Mouse (Mus musculus) layer of hippocampus, adult 11-12 months (tissue): ENCODE measurements around the gene Cxcl17.

Experiments used
- DNase-seq: peaks from one replicate; pipeline ENCODE4 v3.0.0; 2022; ENCODE audit warnings: low spot score

Cxcl17 gene

DNA sequence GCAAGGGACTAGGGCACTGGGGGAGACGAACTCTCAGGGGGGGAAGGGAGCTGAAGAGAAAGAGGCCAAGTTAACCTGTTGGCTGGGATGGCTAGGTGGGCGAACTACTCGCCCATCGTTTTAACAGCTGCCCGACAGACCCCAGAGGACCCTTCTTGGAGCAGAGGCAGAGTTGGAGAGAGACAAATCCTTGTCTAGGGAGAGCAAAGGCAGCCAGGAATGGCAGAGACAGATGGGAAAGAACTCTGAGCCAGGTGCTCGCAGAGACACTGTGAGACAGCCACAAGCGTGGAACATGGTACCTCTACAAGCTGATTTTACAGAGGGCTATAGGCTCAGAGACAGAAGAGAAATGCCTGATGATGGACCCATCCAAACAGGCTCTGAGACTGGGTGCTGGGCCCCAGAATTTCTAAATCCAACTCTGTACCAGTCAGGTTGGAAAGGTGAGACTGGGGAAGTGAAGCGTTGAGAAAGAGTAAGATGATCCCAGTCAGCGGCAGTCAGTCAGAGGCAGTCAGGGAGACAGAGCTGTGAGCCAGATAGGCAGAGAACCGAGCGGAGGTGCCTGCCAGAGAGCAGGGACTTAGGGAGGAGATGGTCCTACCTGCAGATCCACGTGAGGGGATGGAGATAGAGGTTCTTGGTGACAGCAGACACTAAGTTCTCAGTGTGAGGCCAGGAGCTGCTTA, 43.5 kb downstream of the Cxcl17 start, which contains the start of gene Cnfn:
TSS of gene Cnfn (minus strand) at position 667 of the 692 bp plus-strand sequence.
- DNase-seq: no peak

DNA sequence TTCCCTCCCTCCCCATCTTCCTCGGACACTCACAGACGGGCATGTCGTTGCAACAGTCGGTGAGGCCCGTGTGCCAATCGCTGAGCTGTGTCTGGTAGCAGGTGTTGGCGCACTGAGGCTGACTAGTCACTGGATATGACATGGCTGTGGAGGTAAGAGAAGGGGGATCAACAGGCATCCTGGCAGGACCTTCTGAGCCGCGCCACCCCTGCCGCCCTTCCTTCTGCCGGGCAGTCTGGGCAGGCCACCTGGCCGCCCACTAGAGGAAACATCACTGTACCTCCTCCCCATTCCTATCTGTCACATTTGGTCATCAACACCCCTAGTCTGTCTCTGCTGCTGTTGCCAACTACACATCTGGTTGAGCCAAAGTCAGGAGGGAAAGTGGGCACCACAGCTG, 44.4 kb downstream of the Cxcl17 start:
- no peak for DNase-seq

DNA sequence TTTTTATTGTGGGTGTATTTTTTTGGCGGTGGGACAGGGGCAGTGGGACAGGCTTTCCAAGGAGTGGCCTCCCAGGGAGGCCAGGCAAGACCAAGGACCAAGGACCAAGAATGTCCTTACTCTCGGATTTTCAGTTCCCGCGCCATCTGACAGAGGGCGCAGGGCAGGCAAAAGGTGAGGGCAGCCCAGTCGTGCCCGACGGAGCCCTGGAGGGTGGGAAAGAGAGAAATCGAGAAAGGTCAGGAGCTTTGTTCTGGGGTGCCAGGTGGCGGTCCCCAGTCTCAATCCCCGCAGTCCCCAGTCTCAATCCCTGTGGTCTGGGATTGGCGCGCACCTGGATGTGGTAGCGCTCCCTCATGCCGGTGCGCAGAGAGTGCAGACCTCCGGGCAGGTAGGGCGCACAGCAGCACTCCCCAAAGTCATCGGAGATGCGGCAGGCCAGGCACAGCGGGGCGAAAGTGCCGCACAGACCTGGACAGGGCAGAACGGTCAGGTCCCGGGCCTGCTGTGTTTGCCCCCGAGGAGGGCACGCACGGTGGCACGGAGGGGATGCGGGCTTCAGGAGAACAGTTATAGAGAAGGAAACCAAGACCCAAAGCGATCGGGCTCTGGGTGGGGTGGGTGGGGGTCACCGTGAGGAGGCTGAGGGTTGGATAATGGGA, 44.9 kb downstream of the Cxcl17 start:
- no peak for DNase-seq

DNA sequence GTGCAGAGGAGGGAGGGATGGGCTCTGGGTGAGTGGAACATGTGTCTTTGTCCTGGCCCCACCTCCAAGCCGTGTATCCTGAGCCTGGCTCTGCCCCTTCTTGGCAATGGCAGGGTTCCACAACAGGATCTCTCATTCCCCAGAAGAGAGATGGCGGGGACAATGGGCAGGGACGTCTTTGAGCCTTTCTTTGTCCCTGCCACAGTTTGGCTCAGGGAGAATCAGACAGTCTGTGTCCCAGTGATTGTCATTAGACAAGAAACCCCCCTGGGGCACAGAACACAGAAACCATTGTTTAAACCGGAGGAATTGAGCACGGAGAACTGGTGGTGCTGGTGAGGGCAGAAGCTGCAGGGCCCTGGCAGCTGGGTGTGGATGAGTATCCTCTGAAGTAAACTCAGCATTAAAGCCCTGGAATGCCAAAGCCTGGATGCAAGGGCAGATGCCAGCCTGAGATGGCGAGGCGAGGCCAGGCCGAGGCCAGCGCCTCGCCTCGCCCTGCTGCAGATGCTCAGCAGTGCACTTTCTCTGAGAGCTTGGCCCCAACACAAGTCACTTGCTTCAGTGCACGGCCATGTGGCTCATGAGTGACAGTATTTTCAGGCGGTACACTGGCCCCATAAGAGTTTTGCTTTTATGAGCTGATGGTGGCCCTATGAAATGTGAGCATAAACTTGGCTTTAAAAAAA, 46.6 kb downstream of the Cxcl17 start:
- no peak for DNase-seq

DNA sequence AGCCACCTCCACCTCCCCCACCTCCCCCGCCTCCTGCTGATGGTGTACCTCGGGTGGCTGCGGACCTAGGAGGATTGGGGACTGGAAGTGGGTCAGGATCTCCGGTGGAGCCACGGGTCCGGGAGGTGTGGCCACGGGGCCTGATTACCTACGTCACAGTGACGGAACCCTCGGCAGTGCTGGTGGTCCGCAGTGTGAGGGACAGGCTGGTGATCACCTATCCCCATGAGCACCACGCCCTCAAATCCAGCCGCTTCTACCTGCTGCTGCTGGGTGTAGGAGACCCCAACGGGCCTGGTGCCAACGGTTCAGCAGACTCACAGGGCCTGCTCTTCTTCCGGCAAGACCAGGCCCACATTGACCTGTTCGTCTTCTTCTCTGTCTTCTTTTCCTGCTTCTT, 49.1 kb downstream of the Cxcl17 start:
- DNase-seq: no peak

DNA sequence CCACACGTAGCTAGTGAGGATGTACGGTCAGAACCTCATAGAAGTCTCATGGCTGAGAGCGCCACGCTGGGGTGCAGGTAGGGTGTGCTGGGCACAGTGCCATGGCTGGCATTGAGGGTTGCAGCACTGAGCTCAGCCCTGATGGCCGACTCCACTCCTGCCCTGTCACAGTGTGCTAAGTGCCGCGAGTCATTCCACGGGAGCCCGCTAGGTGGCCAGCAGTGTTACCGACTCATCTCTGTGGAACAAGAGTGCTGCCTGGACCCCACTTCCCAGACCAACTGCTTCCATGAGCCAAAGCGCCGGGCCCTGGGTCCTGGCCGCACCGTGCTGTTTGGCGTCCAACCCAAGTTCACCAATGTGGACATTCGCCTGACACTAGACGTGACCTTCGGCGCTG, 49.5 kb downstream of the Cxcl17 start:
- no peak for DNase-seq

DNA sequence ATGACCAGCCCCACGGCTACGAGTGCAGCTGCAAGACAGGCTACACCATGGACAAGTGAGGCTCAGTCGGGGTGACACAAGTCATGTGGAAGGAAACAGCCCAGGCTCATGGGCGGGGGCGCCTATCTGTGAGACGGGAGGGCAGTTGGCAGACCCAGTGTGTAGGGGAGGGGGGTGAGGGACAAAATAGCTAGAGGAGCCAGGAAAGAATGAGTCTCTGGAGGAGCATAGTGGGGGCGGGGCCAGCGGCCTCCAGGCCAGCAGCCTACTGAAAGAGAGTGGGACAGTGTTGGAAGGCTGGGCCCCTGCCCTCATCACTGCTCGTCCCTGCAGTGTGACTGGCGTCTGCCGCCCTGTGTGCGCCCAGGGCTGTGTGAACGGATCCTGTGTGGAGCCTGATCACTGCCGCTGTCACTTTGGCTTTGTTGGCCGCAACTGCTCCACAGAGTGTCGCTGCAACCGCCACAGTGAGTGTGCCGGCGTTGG, 53.9 kb downstream of the Cxcl17 start:
- no peak for DNase-seq
